Mouse (Mus musculus): ENCODE measurements at regions not wholly inside any gene's neighbourhood (a gene's known extent, or its start where the extent isn't known, plus 50 kb on each side); places are given as distances from the start of the nearest gene placed in this dataset.

DNA sequence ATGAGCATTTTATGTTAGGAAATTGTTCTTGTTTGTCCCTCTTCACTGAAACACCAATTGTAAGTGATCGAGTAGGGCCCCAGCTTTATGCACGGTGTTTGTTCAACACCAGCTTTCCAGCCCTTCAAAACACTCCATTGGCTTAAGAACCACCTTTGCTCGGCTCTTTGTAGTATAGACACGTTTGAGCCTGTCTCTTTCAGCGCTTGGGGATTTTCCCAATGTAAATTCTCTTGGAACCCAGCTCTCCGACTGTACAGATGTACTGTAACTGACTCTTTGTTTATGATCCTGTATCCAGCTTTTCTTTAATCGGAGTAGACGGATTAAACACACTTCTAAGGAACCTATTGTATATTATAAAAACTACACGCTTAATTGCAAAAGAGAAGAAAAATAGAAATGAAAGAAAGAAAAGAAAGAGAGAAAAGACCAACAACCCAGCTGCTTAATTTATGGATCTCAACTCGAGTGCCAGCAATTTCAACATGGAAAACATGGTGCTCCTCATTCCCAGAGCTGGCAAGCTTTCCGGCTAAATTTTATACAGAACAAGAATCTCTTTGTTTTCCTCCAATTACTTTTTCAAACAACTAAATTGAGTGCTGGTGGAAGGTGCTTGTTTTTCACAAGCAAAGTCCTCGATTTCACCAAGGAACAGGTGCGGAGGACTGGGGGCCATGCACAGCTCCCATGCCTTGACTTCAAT, 430.4 kb downstream of the Adgrl2 start:
- no peak for DNase-seq

DNA sequence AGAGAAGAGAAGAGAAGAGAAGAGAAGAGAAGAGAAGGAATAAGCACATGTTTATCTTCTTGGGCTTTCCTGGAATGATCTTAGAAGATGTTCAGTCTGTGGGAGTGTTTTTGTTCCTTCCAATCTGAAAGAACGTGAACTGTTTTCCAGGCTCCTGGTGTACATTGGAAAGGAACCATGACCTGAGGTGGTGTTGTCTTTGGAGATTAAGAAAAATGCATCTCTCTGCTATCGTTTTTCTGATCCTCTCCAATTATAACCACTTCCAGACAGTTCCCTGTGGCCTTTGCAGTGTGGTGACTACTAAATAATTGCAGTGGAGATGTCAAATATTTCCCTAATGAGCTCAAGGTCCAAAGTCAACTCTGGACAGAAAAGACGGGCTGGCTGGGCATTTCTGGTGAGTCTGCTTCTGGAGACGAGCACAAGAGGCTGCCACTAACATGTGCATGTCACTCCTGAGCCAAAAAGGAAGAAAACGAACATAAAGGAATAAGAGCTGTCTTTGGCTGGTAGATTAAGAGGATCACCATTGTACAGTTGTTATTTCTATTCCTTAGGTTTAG, 431.7 kb downstream of the Adgrl2 start:
- no peak for DNase-seq

DNA sequence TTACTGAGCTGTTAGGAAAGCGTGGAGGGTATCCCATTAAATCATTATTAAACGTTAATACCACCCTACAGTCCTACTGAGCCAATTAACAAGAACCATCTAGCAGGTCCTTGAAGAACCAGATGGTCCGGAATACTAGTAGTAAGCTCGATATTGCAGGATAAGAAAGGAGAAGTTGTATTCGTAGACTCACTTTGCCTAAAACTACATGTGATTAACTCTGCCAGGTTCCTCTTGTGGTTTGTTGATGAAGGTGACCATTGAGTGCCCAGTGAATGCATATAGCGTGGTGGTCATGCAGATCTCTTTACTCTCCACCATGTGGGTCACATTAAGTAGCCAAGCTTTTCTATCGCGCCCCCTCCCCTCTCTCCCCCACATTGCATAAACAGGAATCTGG, 435.0 kb downstream of the Adgrl2 start:
- DNase-seq = no peak

DNA sequence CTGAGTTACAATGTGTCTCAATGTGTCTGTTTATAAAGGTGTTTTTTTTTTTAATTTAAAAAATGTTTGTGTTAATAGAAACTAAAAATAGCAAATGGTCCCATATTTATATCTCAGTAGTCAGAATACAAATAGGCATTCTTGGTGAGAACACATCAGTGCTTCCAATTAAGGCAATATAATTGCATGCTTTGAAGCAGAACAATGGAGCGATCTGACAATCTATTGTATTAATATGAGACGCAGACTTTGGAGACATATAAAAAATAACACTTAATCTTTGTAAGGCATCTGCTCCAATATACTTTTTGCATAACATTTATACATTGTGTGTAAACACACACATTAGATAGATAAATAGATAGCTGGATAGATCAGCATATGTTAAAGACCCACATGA, 439.6 kb downstream of the Adgrl2 start:
- DNase-seq = no peak

DNA sequence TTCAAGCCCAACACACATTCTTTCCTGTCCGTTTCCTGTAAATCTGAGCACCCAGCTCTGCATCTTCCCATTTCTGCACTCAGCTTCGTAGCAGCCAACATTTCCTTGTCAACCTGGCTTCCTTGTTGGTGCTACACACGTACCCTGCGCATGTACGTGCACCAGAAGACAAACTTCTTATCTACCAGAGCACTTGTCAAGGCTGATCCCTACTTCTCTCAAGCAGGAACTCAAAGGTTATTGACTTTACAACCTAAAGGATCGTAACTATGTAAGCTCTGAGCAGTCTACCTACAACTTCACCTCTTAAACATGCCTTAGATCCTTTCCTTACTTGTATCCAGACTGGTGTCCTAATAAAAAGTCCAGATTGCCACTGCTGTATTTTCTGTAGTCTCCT, 445.4 kb downstream of the Adgrl2 start:
- no peak for DNase-seq

DNA sequence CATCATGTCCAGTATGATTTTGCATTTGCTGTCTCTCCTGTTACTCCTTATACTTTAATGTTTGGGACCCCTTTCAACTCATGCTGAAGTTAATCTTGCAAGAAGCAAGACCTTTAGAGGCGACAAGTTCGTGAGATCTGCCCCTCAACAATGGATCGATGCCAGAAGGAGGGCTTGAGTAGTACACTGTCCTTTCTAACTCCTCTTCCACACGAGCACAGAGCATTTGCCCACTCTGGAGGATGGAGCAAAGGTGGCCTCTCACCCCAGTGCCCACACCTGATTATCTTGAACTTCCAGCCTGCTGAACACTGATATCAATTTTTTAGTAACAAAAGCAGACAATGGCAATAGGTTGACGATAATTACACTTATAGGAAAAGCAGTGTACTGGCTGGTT, 448.1 kb downstream of the Adgrl2 start:
- DNase-seq = no peak

DNA sequence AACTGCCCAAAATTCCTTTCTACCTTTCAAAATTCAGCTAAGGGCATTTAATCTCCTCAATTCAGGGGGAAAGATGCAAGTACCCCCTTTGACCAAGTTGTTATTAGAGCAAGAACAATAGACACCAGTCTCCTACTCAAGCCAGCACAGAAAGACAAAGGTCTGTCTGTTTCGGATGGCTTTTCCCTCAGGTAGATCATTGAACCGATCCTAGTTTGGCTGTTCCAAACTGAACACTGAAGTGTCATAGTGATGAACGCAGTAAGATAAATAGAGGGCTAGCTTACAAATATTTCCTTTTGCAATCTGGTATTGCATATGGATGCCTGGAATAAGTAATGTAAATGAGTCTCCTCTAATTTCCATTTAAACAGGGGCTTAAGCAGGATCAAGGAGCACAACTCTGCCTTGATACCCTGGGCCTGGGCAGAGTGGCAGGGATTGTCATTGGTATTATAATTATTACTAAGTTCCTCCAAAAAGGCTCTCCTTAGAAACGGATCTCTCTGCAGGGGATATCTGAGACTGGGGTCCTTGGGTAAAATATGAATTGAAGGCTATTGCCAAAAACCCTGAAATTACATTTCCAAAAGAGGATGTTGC, 452.6 kb downstream of the Adgrl2 start:
- DNase-seq = no peak

DNA sequence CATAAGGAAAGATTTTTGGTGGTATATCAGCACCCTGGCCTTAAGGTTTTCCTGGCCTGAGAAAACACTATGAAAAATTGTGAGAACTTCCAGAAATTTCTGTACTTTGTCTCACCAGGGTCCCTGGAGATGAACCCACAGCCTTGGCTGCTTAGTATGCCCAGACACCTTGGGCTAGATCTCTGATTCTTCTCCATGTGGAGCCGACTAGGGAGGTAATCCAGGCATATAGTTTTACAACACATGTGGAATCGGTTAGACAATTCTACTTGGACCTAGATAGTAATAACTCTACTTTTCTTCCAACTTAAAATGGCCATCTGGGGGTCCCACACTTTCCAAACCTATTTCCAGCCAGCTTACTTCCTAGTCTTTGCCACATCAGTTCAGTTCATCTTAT, 460.5 kb downstream of the Adgrl2 start:
- DNase-seq = no peak

DNA sequence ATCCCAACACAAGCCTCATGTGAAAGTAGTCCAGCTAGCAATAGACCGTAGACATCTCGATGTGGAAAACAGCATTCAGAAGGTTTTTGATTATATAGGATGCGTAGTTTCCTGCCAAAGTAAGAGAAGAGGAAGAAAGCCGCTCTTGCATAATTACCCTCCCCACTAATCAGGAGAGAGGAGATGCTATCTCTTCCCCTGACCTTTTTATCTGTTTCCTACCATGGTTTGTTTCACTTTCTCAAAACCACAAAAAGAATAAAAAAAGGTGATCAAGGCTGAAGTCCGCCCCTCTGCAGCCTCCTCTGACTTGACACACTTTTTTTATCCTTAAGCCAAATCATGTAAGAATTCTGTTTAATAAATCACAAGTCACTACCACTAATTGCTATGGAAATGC, 480.0 kb downstream of the Adgrl2 start:
- no peak for DNase-seq

DNA sequence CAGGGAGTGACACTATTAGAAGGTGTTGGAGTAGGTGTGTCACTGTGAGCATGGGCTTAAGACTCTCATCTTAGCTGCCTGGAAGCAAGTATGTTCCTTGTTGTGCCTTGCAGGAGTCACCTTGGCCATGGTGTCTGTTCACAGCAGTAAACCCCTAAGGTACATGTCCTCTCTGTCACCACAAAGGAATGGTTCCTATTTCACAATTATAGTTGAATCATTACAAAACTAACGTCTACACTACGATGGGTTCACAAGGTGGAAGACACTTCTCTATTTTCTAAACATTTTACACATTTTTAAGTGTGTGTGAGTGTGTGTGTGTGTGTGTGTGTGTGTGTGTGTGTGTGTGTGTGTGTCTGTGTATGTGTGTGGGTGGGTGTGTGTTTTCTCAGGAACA, 485.4 kb downstream of the Adgrl2 start:
- no peak for DNase-seq

DNA sequence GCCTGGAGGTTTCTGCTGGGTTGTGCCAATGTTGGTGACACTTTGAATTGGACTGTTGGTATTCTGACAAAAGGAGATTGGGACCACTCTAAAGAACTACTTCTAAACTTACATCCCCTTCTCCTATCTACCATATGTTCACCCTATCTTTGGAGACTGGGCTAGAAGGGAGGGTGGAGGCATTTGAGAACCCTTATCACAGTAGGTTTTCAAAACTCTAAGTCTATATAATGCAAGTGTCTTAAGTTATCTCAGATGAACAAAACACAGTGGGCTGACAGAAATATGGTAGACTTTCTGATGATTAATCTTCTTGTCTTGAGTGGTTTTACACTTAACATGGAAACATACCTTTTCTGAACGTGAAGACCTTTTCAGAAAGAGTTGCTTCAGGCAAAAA, 486.9 kb downstream of the Adgrl2 start:
- DNase-seq = no peak

DNA sequence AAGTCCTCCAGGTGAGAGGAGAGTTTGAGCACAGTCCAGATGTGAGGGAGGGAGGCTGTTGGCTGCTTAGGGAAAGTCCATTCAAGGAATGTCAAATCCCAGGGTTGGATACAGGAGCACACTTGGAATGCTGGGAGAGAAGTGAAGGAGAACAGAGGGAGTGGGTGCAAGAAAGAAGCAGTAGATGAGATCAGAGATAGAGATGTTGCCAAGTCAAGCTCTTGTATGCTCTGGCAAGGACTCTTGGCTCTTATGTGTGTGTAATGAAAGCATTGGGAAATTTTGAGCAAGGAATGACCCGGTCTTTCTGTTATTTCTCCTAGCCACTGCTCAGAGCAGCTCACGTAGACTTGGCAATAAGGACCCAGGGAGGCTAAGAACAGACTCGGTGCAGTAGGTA, 488.6 kb downstream of the Adgrl2 start:
- no peak for DNase-seq

DNA sequence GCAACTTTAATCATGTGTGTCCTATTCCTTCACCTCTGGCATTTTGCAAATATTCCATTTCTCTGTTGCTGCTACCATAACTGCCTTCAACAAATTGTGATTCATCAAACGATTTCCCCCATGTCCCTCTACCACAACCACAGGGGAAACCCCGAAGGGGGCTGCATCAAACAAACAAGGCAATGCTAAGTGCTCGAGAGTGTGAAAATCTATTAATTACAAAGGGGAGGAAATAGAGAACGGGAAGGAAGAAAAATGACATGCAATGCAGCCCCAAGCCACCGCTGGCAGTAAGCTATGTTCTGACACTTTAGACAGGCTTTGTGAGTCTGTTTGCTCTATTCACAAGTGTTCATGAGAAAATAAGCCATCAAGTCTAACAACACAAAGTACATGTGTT, 493.7 kb downstream of the Adgrl2 start:
- no peak for DNase-seq

DNA sequence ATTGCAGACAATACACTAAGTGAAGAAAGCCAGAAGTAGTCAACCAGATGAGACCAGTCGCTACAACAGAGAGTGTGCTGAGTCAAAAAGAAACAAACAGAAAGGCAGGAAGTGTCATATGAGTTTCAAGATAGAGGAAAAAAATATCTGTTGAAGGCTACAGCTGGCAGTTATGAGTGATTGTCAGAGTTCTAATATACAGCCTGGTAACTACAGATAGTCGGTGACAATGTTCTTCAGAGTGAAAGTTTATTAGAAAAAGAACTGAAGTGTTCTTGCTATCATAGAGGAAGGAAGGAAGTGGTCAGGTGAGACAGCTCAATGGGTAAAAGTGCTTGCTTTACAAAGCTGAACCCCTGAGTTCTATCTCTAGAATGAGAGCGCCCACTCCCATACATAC, 499.1 kb downstream of the Adgrl2 start:
- DNase-seq = no peak

DNA sequence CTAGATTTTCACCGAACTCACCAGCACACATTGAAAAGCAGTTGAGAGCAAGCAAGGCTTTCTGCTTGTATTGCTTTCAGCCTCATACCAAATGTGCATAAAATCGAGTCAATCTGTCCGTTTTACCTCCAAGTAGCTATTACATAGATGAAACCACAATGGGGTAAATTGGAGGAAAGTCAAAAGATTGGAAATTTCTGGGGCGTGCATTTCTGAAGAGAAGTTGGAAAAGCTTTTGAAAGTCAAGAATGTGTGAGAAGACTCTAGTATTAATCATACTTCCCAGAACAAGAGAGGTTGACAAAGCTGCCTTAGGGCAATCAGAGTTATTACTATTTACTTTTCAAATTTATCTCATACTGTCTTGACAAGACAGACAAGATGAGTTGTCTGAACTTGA, 501.2 kb downstream of the Adgrl2 start:
- no peak for DNase-seq

DNA sequence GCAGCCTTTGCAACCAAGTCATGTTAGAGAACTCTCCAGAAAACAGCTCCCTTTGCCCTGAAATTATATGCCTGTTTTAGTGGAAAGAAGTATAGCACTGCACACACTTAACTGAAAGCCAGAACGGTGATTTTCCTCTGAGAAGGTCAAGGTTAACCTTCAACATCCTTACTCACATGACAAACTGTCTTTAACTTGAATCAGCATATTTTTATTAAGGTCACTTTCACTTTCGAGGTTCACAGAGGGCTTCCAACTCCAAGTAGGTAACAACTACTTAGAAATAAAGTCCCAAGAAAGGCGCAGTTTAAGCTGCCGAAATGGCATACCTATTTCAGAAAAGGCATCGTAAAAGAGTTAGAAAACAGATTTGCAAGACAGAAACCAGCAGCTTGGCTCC, 502.4 kb downstream of the Adgrl2 start:
- no peak for DNase-seq

DNA sequence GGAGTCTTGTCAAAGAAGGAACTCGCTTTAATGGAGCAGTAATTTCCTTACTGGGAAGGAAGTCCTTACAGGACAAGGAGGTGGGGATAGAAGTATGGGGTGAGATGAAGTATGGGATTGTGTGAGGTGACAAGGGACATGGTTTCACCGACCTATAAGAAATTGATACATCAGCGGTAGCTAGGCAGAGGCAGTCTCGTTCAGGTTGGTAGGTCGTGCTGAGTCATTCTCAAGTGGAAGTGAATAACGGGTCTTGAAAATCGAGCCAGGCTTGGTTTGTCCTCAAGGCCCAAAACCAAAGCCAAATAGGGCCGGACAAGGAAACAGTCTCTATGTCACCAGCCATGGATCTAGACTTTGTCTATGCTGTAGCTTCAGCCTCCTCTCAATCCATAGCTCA, 514.5 kb downstream of the Adgrl2 start:
- DNase-seq = no peak

DNA sequence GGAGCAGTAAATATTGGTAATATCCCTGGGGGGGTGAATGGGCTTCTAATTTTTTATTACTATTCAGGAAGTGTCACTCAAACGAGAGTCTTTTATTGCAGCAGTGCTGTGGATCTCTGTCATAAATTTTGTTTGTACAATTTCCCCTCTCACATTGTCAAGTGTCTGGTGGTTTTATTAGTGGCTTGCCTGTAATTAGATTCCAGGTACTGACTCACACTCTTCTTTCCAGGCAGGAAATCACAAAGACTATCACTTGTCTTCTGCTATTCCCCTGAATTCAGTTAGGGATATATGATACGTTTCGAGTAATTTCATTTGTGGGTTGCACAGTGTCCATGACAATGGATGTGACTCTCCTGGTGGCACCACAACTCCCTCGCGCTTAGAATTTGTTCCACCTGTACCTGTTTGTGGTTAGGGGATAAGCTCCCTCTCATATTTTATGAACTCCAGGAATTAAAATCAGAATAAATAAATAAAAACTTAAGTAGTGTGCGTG, 517.4 kb downstream of the Adgrl2 start:
- DNase-seq = no peak

DNA sequence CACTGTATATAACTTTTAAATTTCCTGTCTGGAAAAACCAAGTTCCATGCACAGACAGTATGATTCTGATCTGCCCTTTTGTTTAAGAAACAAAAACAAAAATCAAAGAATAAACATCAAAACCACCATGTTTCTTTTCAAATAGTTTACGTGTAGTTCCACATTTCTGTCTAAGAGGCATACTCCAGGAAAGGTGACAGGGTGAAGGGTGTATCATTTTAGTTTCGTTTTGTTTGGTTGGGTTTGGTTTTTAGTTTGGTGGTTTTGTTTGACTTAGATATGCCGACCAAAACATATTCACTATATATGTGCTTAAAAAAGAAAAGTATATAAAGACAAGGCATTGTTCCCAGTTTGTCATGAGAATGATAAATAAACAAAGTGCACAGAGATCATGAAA, 524.9 kb downstream of the Adgrl2 start:
- DNase-seq = no peak

DNA sequence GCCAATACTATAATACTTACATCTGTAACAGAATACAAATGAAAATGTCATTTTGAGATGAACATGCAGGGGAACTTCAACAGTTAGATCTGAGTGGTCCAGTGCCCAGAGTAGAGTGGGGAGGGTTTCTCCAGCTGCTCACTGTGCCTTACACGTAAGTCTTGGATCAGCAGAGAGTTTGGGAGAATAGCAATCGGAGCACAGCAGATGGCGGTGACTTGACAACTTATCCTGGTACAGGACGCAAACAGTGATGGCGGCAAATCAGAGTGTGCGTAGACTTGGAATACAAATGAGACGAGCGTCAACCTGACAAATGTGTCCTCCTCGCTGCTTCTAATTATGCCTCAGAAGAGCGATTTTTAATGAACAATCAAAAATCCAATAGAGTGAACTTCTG, 527.6 kb downstream of the Adgrl2 start:
- DNase-seq = no peak

DNA sequence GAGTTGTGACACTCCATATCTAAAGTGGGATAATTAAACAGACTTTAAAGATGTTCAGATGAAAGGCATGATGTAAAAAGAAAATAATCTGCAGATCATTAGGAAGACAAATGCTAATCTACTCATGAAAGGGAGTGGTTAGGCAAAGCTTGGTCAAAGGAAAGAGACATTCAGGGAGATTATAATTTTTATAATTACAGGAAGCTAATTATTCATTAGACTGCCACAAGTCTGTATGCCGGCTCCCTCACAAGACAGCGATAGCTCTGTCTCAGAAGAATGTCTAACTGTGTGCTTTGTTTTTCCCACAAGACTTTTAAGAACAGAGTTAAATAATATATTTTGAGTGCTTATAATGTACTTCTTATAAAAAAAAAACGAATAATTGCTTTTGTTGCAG, 541.5 kb downstream of the Adgrl2 start:
- DNase-seq = no peak

DNA sequence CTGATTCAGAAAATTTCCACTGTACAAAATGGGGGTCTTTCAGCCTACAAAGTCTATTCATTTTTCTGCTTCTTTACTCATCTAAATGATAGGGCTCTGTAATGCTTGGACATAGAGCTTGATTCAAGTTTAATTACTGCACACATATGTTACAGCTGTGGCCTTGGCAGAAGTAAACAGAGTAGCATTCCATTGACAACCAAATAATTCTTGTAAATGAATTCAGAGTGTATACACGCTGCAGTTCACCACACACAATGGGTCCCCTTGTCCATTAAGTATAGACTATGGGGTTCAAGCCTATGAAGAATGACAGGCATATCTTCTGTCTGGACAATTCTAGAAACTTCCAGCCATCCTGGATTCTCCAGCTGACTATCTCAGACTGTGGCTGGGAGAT, 541.9 kb downstream of the Adgrl2 start:
- no peak for DNase-seq

DNA sequence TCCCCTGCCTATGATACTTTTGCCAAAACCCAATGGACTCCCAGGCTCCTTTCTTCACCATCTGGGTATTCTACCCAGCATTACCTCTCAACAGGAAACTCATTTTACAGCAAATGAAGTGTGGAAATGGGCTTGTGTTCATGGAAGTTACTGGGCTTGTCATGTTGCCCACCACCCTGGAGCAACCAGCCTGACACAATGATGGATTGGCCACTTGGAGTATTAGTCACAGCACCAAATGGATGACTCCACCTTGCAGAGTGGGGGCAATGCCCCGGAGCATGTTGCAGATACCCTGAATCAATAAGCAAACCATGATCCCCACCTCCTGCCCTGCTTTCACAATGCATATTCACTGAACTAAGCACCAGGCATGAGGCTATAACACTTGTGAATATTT, 543.5 kb downstream of the Adgrl2 start:
- DNase-seq = no peak

DNA sequence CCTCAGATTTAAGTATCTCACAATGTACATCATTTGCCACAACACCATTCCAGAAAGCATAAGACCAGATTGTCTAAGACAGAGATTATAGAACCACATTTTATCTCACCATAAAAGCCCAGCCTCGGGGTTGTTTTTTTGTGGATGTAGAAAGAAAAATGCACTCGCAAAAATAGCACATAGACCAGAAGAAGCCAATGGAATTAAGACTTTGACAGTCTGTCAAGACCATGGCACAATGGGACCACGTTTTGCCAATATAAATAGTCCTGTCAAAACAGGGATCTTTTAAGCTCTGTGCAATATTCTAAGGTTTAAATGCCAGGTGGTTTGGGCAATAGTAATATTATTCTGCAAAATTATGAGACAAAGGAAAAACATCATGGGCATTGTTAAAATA, 547.3 kb downstream of the Adgrl2 start:
- no peak for DNase-seq
